Mouse (Mus musculus) large intestine, adult 2 months (tissue): ENCODE data around the gene Mkrn3. TPM values are rescaled to one million over a fixed set of nuclear protein-coding genes. Genes with fewer than 3 reads are reported as not detected.

ENCODE experiments used
- DNase-seq: peaks from one replicate; pipeline ENCODE4 v3.0.0-alpha.2; 2012; ENCODE audit warnings: low read depth, low spot score
- WGBS: fragments of 180-500 bp; shearing (Covaris S2); methylation state at CpG from one replicate; pipeline ENCODE4 v1.1.7; 2018; 5-methylcytosine and 5-hydroxymethylcytosine counted together
- polyA plus RNA-seq: library from polyadenylated mRNA; depleted of rRNA; stranded (reverse); fragments of >200 nt; gene quantifications from 2 replicates; pipeline ENCODE4 v1.2.3, GENCODE M21; 2012; rRNA removed

Mkrn3 gene
- polyA plus RNA-seq, 1 experiment = 0.25 TPM

GRCm38 (mm10) chr7:62388291-62388690, 31.6 kb downstream of the Mkrn3 start:
- no peak for DNase-seq
- WGBS = 39% methylated on average over 4 of the region's 4 CpGs

GRCm38 (mm10) chr7:62382391-62382790, 37.5 kb downstream of the Mkrn3 start:
- WGBS = 7% methylated on average over 2 of the region's 2 CpGs
- no peak for DNase-seq

- no peak for DNase-seq
- WGBS = 88% methylated on average over 9 of the region's 9 CpGs
Measured at GRCm38 (mm10) chr7:62378529-62378928, 41.4 kb downstream of the Mkrn3 start.

- 30% methylated on average over 14 of the region's 14 CpGs for WGBS
- DNase-seq = no peak
Measured at GRCm38 (mm10) chr7:62377313-62377712, 42.6 kb downstream of the Mkrn3 start.

- WGBS = 24% methylated on average over 31 of the region's 31 CpGs
- no peak for DNase-seq
Measured at GRCm38 (mm10) chr7:62376510-62377304, 43.2 kb downstream of the Mkrn3 start, which contains the start of gene Magel2. Magel2 (plus strand) TSS chr7:62377010.

- WGBS = 28% methylated on average over 4 of the region's 4 CpGs
- DNase-seq = no peak
Measured at GRCm38 (mm10) chr7:62375658-62376057, 44.3 kb downstream of the Mkrn3 start.

Other genes starting within 250 kb of the Mkrn3 start
- gene Ndn, start 73.6 kb downstream of the Mkrn3 start, polyA plus RNA-seq = 3.3 TPM in 2 replicates
- gene Magel2, start 43.1 kb downstream of the Mkrn3 start, polyA plus RNA-seq = not detected in 2 replicates
- gene Peg12, start 44.4 kb upstream of the Mkrn3 start, polyA plus RNA-seq = 0.12 and 0.22 TPM in 2 replicates